Mouse (Mus musculus) ES-CJ7 (cell line): ENCODE data around the gene Nid2.

Source experiments
- DNase-seq: peaks from one replicate; pipeline ENCODE4 v3.0.0; 2011; ENCODE audit warnings: low read depth, low spot score

Nid2 gene

DNA sequence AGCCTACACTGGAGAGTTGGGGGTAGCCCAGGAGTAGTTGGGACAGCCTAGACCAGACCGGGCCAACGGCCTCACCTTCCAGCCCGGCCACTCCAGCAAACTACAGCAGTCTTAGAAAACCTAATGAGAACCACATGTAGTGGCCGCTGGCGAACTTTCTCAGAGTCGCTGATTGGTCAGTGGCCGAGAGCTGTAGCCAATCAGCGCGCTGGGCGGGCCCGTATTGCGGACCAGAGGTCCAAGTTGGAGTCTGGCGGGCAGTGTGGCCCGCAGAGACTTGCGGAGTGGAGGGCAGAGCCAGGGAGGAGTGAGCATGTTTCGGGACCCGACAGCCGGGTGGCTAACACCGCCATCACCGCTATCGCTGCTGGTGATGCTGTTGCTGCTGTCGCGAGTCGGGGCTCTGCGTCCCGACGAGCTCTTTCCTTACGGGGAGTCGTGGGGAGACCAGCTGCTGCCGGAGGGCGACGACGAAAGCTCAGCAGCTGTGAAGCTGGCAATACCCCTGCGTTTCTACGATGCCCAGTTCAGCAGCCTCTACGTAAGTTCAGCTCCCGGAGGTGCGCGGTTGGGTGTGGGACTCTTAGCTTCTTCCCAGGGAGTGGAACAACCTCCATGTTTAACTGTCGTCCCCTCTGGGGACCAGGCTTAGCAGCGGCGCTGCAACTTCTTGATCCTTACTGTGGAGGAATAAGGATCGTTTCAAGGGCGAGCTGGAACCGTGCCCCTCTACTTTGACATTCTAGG is at the start of gene Nid2:
TSS of gene Nid2 (plus strand) at position 241 of the 747 bp plus-strand sequence.
- DNase-seq: peak; percentile 92

GRCm38 (mm10) chr14:19701546-19701945 is 49.5 kb upstream of the Nid2 start:
- no peak for DNase-seq

- peak; percentile 92 for DNase-seq
Measured at GRCm38 (mm10) chr14:19705649-19706048, 45.4 kb upstream of the Nid2 start.

- DNase-seq: peak; percentile 80
Measured at GRCm38 (mm10) chr14:19706454-19706853, 44.6 kb upstream of the Nid2 start.

GRCm38 (mm10) chr14:19706997-19707396 is 44.1 kb upstream of the Nid2 start:
- DNase-seq: no peak

- DNase-seq: no peak
Measured at GRCm38 (mm10) chr14:19707721-19708507, 43.2 kb upstream of the Nid2 start.

DNA sequence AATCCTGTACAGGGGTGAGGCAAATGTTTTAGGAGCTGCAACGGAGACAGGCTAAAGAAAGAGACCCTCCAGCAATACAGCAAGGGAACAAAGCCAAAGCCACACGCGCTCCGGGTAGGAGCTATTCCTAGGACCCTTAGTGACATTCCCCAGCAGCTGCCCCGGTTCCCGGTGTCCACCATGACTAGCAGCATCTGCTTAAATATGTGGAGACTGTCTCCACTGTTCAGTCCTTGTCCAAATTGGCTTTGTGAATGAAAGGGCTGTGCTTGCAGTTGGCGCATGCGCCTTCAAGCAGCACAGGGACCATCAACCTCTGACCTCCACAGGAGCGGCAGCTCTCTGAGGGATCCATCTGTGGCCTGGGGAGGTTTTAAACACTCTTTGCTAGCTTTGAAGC is 41.9 kb upstream of the Nid2 start:
- DNase-seq: no peak

DNA sequence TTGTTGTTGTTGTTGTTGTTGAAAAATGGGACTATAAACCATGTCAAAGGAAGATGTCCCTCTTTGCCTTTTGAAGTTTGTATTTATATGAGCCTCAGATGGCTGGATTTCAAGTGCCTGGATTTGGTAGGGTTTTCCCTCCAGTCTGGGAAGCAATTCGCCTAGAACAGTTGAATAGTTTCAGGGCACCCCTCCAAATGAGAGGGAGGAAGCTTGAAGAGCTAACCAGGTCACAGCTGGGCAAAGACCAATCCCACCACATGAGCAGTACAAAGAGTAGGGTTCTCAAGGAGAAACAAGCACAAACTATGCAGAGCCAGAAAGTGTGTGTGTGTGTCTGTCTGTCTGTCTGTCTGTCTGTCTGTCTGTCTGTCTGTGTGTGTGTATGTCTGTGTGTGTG is 39.3 kb upstream of the Nid2 start:
- no peak for DNase-seq

- DNase-seq: no peak
Measured at GRCm38 (mm10) chr14:19713067-19713466, 38.0 kb upstream of the Nid2 start.

DNA sequence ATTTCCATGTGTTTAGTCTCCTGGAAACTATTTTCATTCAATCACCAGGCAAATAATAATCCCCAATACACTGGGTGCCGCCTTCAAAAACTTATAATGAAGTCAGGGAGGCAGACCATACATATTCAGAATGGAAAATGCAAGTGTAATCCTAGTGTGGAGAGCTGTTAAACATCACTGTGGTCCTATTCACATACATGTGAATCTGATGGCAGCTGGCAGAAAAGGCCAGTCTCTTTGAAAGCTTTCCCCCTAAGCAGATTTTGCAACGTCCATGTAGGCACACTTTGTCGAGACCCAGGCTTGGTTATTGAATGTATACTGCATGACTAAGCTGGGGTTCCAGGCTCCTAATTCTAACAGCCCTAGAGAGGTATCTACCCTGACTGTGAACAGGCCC is 32.0 kb upstream of the Nid2 start:
- no peak for DNase-seq

GRCm38 (mm10) chr14:19720044-19720611 is 30.9 kb upstream of the Nid2 start:
- no peak for DNase-seq

GRCm38 (mm10) chr14:19728278-19728677 is 22.8 kb upstream of the Nid2 start:
- DNase-seq: no peak

DNA sequence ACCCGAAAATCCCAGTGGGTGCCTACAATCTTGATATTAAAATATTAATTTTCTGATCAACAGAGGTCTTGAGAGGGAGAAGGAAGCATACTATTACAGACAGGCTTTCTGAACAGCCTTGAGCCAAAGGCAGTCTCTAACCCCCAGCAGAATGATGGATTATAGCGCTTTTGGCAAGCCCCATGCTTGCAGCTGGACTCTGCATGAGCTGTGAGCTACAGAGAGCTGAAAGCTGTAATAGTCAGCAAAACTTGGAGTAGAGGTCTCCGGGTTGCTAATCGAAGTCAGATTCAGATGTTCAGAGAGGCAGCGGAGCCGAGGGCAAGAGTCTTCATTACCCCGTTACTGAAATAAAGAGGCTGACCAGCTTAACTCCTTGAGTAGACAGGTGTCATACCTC is 22.3 kb upstream of the Nid2 start:
- no peak for DNase-seq

- DNase-seq: no peak
Measured at GRCm38 (mm10) chr14:19732097-19732496, 19.0 kb upstream of the Nid2 start.

GRCm38 (mm10) chr14:19733490-19734282 is 17.4 kb upstream of the Nid2 start:
- DNase-seq: no peak

- no peak for DNase-seq
Measured at GRCm38 (mm10) chr14:19735303-19735702, 15.8 kb upstream of the Nid2 start.

GRCm38 (mm10) chr14:19737568-19737967 is 13.5 kb upstream of the Nid2 start:
- no peak for DNase-seq

- DNase-seq: no peak
Measured at GRCm38 (mm10) chr14:19738094-19738843, 12.8 kb upstream of the Nid2 start.

DNA sequence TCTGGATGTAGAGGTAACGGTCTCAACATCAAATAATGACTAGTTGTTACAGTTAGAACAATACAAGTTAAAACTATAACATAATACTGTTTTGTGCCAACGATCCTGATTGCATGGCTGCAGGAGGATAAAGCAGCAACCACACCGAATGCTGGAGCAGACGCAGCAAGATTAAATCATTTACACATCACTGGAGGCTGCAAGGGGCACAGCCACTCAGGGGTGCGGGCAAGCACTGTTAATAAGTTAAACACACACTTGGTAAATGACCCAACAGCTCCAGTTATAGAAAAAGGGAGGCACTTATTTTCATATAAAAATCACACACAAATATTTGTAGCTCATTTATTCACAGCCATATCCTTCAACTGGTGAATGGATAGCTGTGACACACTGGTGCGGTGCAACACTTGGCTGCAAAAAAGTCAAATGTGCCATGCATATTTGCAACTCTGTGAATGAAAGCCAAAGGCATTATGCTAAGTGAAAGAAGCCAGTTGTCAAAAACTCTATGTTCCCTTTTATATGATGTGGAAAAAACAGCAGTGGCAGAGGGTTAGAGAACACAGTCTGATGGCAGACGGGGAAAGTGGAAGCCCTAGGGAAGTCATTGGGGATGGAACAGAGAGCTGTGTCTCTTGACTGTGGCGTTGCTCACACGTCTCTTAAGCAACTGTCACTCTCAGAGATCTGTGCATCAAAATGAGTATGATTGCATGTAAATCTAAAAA is 11.5 kb upstream of the Nid2 start:
- no peak for DNase-seq

- DNase-seq: no peak
Measured at GRCm38 (mm10) chr14:19740147-19740738, 10.8 kb upstream of the Nid2 start.
